ENCODE assay signal across 19 mouse cellular contexts in genomic region chr13:16825619-16826018, GRCm38 (mm10).
DNase-seq lines count a peak whose midpoint lies in the region; ATAC-seq lines count a peak whose summit lies in the region.
"Had no signal": no experiment of that assay in that cellular context is flagged by ENCODE, and none has a peak within 500 bp of the region (broad histone marks: within the 10 kb centered on the region; RNA-seq: fewer than 3 reads in every experiment).

No protein-coding gene starts in this region.

- no peaks in the 10 kb centered on the region for H3K9me3 ChIP-seq in forebrain, embryonic 13.5 days (replicated peaks)
- H3K9me3 ChIP-seq: G1E; neural tube, embryonic 15.5 days had no signal

- intact Hi-C loops in left cerebral cortex, postnatal 4 days (cut with DNase I) = no loop called here
- intact Hi-C loops in left cerebral cortex, postnatal 25 days (cut with DNase I) = no loop called here

- no peaks in the 10 kb centered on the region for H3K36me3 ChIP-seq in forebrain, embryonic 13.5 days (ENCODE audit: poor library complexity, severe bottlenecking)
- H3K36me3 ChIP-seq: G1E; neural tube, embryonic 15.5 days had no signal

- no peak overlapping the region for H3K9ac ChIP-seq in forebrain, embryonic 13.5 days
- H3K9ac ChIP-seq: liver, embryonic 14.5 days; neural tube, embryonic 15.5 days had no signal

- no peak overlapping the region for H3K4me2 ChIP-seq in forebrain, embryonic 13.5 days
- H3K4me2 ChIP-seq: neural tube, embryonic 15.5 days had no signal

- H3K4me1 ChIP-seq in forebrain, embryonic 13.5 days = no peaks in the 10 kb centered on the region
- H3K4me1 ChIP-seq: neural tube, embryonic 15.5 days had no signal

- no peak overlapping the region for H3K27ac ChIP-seq in forebrain, embryonic 13.5 days
- H3K27ac ChIP-seq: liver, embryonic 14.5 days; neural tube, embryonic 15.5 days had no signal

- DNase-seq in adrenal gland, postnatal 10 days = peak; percentile 6
- DNase-seq in adrenal gland, postnatal 36 days = no peak
- peak; percentile 6 for DNase-seq in left cerebral cortex, adult 11 months (ENCODE audit: low spot score)
- no peak for DNase-seq in left cerebral cortex, postnatal 4 days
- DNase-seq in left cerebral cortex, postnatal 25 days (ENCODE audit: low spot score in 2 of 2) = peak; percentile 5 to 77
- DNase-seq in right cerebral cortex, postnatal 36 days (ENCODE audit: low spot score in 2 of 2) = peak; percentile 1 to 42
- DNase-seq in kidney, adult 8-10 months = no peak
- DNase-seq: cerebellum, adult 9-11 months; kidney, adult 11 months; kidney, postnatal 14 days; midbrain, embryonic 14.5 days had no signal

- H3K27me3 ChIP-seq in forebrain, embryonic 13.5 days = no peaks in the 10 kb centered on the region
- H3K27me3 ChIP-seq: neural tube, embryonic 15.5 days had no signal

- no peak for ATAC-seq in forebrain, embryonic 13.5 days
- ATAC-seq: CD4-positive, CD25-positive, alpha-beta regulatory T cell, adult 4 months; hindbrain, embryonic 16.5 days; lung, postnatal 0 days had no signal

- no peak overlapping the region for H3K4me3 ChIP-seq in forebrain, embryonic 13.5 days
- H3K4me3 ChIP-seq: myocyte; neural tube, embryonic 15.5 days had no signal

- 57% methylated on average over 6 of the region's 6 CpGs for WGBS in forebrain, embryonic 13.5 days

Comparison
In these comparisons a context has a peak if more than half of its experiments do, and no peak if none do; other contexts are left out.
1. DNase-seq: peak in adrenal gland, postnatal 10 days (single experiment), left cerebral cortex, adult 11 months (single experiment), left cerebral cortex, postnatal 25 days (2 of 2) and right cerebral cortex, postnatal 36 days (2 of 2); none in adrenal gland, postnatal 36 days (0 of 2), left cerebral cortex, postnatal 4 days (single experiment) and kidney, adult 8-10 months (0 of 2).